Mouse (Mus musculus): ENCODE results near the gene Gm45062. TPM values are rescaled to one million over a fixed set of nuclear protein-coding genes. Genes with fewer than 3 reads are reported as not detected.
A peak's percentile ranks its signal among the peaks of the same experiment; 100 is the strongest.

Gm45062 gene
- polyA plus RNA-seq, 1 experiment from 2014 or later, result 20.3 TPM

DNA sequence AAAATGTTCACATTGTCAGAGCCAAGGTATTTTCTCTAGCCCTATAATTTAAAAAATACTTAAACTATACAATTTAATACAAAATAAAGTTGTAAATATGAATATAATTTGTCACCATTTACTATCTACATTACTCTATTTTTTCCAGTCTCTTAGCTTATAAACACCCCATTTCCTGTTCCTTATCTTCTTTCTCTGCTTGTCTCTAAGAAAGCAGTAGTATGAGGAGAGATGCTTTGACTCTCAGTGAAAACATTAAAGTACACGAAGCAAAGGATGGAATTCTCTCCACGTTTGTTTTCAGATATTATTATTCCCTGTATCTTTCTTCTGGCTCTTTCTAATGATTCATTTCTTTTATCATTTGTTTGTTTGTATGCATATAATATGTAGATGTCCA lies 99.0 kb downstream of the Gm45062 start:
- no peak overlapping the region for H3K27ac ChIP-seq
- no peaks in the 10 kb centered on the region for H3K27me3 ChIP-seq (replicated peaks)
- H3K9me3 ChIP-seq, result no peaks in the 10 kb centered on the region
- H3K4me1 ChIP-seq, result peaks cover 17% of the 10 kb centered on the region
- H3K4me2 ChIP-seq (replicated peaks), result no peak overlapping the region
- H3K36me3 ChIP-seq, result no peaks in the 10 kb centered on the region
- 83% methylated on average over 2 of the region's 2 CpGs for WGBS
- no peak overlapping the region for H3K4me3 ChIP-seq
- H3K9ac ChIP-seq, result no peak overlapping the region
- ATAC-seq (ENCODE audit: low FRiP score, low read depth), result no peak

- Histone ChIP-seq H3K27me3 (replicated peaks) (no peaks in the 10 kb centered on the region), H3K9me3 (no peaks in the 10 kb centered on the region), H3K36me3 (no peaks in the 10 kb centered on the region), H3K4me2 (replicated peaks) (no peak overlapping the region), H3K27ac (no peak overlapping the region), H3K9ac (no peak overlapping the region), H3K4me3 (no peak overlapping the region), H3K4me1 (peaks cover 12% of the 10 kb centered on the region)
- WGBS, result 66% methylated on average over 2 of the region's 2 CpGs
- no peak for ATAC-seq (ENCODE audit: low FRiP score, low read depth)
Measured at GRCm38 (mm10) chr6:8358782-8359181, 99.5 kb downstream of the Gm45062 start.

DNA sequence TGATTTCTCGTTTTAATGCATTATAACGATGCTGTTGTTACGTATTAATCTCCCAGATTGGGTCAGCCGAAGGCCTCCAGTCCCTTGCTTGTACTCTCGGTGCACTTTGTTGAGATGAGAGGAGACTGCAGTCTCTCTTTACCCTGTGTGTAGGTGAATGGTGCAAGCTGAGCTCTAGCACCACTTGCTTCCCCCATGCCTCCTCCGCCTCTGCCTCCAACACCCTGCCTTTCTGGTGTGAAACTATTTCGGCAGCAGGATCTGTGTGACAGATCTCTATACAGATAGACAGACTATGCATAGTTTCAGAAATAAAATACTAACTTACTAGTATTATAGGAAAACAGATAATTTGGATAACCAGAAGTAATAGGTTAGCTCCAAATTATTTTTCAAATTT lies 101.6 kb downstream of the Gm45062 start:
- H3K9me3 ChIP-seq, result no peaks in the 10 kb centered on the region
- 84% methylated on average over 7 of the region's 7 CpGs for WGBS
- H3K9ac ChIP-seq, result no peak overlapping the region
- ATAC-seq (ENCODE audit: low FRiP score, low read depth), result no peak
- H3K4me2 ChIP-seq (replicated peaks), result no peak overlapping the region
- H3K4me3 ChIP-seq, result no peak overlapping the region
- no peaks in the 10 kb centered on the region for H3K4me1 ChIP-seq
- no peaks in the 10 kb centered on the region for H3K27me3 ChIP-seq (replicated peaks)
- H3K27ac ChIP-seq, result no peak overlapping the region
- no peaks in the 10 kb centered on the region for H3K36me3 ChIP-seq

DNA sequence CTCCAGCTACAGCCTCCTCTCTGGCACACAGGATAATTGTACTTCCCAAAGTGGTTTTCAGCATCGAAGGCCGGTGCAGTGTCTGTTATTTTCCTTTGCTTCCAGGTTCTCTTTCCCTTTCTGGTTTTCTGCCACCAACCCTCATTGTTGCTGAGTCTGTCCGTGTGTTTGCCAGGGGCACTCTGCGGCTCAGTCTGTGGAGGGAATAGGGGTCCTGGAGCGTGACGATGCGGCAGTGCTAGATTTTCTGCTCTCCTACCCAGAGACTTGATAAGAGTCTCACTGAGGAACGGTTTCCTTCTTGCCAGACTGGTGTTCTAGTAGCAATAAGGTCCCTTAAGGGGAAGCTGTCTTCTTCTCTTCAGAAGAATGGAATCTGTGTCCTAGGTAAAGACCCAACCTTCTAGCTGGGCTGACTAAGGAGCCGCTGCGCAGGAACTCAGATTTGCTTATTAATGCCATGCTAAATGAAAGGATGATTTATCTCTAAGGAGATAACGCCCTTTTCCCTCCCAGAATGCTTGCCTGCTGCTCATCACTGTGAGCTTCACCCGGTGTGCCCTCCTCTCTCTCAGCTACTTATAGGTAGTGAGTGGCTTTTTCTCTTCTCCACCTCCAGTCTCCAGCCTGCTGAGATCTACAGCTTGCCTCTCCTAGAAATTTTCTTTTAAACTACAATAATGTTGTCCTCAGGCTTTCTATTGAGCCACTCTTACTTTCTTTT lies 104.9 kb downstream of the Gm45062 start:
- Histone ChIP-seq H3K36me3 (no peaks in the 10 kb centered on the region), H3K9me3 (no peaks in the 10 kb centered on the region), H3K27ac (no peak overlapping the region), H3K4me1 (no peaks in the 10 kb centered on the region), H3K27me3 (replicated peaks) (no peaks in the 10 kb centered on the region), H3K9ac (no peak overlapping the region), H3K4me2 (replicated peaks) (no peak overlapping the region), H3K4me3 (no peak overlapping the region)
- WGBS, result 76% methylated on average over 12 of the region's 12 CpGs
- no peak for ATAC-seq (ENCODE audit: low FRiP score, low read depth)

DNA sequence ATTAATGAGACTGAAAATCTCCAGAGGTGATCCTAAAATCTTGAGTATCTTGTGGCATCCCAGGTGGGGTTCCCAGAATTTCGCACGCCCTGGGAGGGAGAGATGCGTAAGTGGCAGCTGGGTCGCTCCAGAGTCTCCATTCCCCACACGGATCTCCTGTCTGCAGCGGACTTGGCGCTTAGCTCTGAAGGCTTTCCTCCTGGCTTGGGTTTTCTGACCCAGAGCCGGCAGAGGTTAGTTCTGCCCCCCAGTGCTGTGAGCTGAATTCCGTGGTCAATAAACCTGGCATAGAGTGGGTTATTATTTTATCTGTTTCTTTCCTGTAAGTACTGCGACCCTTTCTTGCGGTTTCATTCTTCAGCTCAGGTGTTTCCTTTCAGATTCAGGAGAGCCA lies 105.5 kb downstream of the Gm45062 start:
- WGBS, result 89% methylated on average over 11 of the region's 11 CpGs
- Histone ChIP-seq H3K4me1 (no peaks in the 10 kb centered on the region), H3K36me3 (no peaks in the 10 kb centered on the region), H3K4me2 (replicated peaks) (no peak overlapping the region), H3K9ac (no peak overlapping the region), H3K4me3 (no peak overlapping the region), H3K9me3 (no peaks in the 10 kb centered on the region), H3K27ac (no peak overlapping the region), H3K27me3 (replicated peaks) (no peaks in the 10 kb centered on the region)
- ATAC-seq (ENCODE audit: low FRiP score, low read depth), result no peak

GRCm38 (mm10) chr6:8367675-8368074 lies 108.4 kb downstream of the Gm45062 start:
- no peaks in the 10 kb centered on the region for H3K4me1 ChIP-seq
- H3K27ac ChIP-seq, result no peak overlapping the region
- H3K27me3 ChIP-seq (replicated peaks), result no peaks in the 10 kb centered on the region
- no peak; the same call in 1 of the 2 replicates for ATAC-seq (ENCODE audit: low FRiP score, low read depth)
- H3K9ac ChIP-seq, result no peak overlapping the region
- H3K4me3 ChIP-seq, result no peak overlapping the region
- no peak overlapping the region for H3K4me2 ChIP-seq (replicated peaks)
- no peaks in the 10 kb centered on the region for H3K9me3 ChIP-seq
- no peaks in the 10 kb centered on the region for H3K36me3 ChIP-seq
- 92% methylated on average over 4 of the region's 4 CpGs for WGBS

GRCm38 (mm10) chr6:8368198-8368864 lies 109.1 kb downstream of the Gm45062 start:
- ATAC-seq (ENCODE audit: low FRiP score, low read depth), result peak; percentile 67; the same call in 1 of the 2 replicates
- Histone ChIP-seq H3K9me3 (no peaks in the 10 kb centered on the region), H3K4me1 (no peaks in the 10 kb centered on the region), H3K4me2 (replicated peaks) (no peak overlapping the region), H3K27me3 (replicated peaks) (no peaks in the 10 kb centered on the region), H3K9ac (no peak overlapping the region), H3K27ac (no peak overlapping the region), H3K4me3 (no peak overlapping the region), H3K36me3 (no peaks in the 10 kb centered on the region)
- WGBS, result 46% methylated on average over 2 of the region's 2 CpGs

GRCm38 (mm10) chr6:8370624-8371023 lies 111.4 kb downstream of the Gm45062 start:
- Histone ChIP-seq H3K27me3 (replicated peaks) (no peaks in the 10 kb centered on the region), H3K4me3 (no peak overlapping the region), H3K9me3 (no peaks in the 10 kb centered on the region), H3K4me1 (no peaks in the 10 kb centered on the region), H3K4me2 (replicated peaks) (no peak overlapping the region), H3K36me3 (no peaks in the 10 kb centered on the region), H3K27ac (no peak overlapping the region), H3K9ac (no peak overlapping the region)
- ATAC-seq (ENCODE audit: low FRiP score, low read depth), result no peak
- WGBS, result 85% methylated on average over 3 of the region's 3 CpGs

GRCm38 (mm10) chr6:8373051-8373450 lies 113.8 kb downstream of the Gm45062 start:
- WGBS, result 63% methylated on average over 2 of the region's 2 CpGs
- Histone ChIP-seq H3K27me3 (replicated peaks) (no peaks in the 10 kb centered on the region), H3K9me3 (no peaks in the 10 kb centered on the region), H3K36me3 (peaks cover 6% of the 10 kb centered on the region; the same call in 1 of the 2 replicates), H3K4me3 (no peak overlapping the region), H3K9ac (no peak overlapping the region), H3K4me1 (no peaks in the 10 kb centered on the region), H3K27ac (no peak overlapping the region), H3K4me2 (replicated peaks) (no peak overlapping the region)
- ATAC-seq (ENCODE audit: low FRiP score, low read depth), result no peak

DNA sequence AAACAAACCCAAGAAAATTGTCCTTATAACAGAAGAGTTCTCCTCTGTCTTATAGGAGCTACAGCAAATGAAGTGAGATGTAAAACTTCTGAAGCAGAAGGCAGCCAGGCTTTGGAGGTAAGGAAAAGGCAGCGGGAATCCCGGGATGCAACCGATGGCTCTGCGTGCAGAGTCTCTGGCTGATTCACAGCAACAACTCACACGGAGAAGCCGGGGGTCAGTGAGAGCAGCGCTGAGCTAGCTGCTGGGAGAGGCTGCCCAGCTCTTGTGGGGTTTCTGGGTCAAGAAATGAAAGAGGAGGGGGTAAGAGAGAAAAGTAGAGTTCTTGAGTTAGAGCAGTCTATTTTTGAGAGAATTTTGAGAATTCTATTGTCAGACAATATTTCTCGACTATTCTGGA lies 114.6 kb downstream of the Gm45062 start:
- 50% methylated on average over 8 of the region's 8 CpGs for WGBS
- H3K4me2 ChIP-seq (replicated peaks), result no peak overlapping the region
- no peaks in the 10 kb centered on the region for H3K4me1 ChIP-seq

GRCm38 (mm10) chr6:8374290-8374689 lies 115.0 kb downstream of the Gm45062 start:
- Histone ChIP-seq H3K36me3 (peaks cover 9% of the 10 kb centered on the region; the same call in 1 of the 2 replicates), H3K4me1 (no peaks in the 10 kb centered on the region), H3K27ac (no peak overlapping the region), H3K9me3 (no peaks in the 10 kb centered on the region), H3K27me3 (replicated peaks) (no peaks in the 10 kb centered on the region), H3K4me2 (replicated peaks) (no peak overlapping the region), H3K4me3 (no peak overlapping the region), H3K9ac (no peak overlapping the region)
- no peak for ATAC-seq (ENCODE audit: low FRiP score, low read depth)
- WGBS, result 85% methylated on average over 6 of the region's 6 CpGs

More for the DNA sequence above, 114.6 kb downstream of the Gm45062 start:
- H3K36me3 ChIP-seq, result peaks cover 9% of the 10 kb centered on the region; the same call in 1 of the 2 replicates
- no peak overlapping the region for H3K9ac ChIP-seq
- H3K9me3 ChIP-seq, result no peaks in the 10 kb centered on the region
- H3K4me3 ChIP-seq, result no peak overlapping the region
- no peak for ATAC-seq (ENCODE audit: low FRiP score, low read depth)
- no peaks in the 10 kb centered on the region for H3K27me3 ChIP-seq (replicated peaks)
- no peak overlapping the region for H3K27ac ChIP-seq

DNA sequence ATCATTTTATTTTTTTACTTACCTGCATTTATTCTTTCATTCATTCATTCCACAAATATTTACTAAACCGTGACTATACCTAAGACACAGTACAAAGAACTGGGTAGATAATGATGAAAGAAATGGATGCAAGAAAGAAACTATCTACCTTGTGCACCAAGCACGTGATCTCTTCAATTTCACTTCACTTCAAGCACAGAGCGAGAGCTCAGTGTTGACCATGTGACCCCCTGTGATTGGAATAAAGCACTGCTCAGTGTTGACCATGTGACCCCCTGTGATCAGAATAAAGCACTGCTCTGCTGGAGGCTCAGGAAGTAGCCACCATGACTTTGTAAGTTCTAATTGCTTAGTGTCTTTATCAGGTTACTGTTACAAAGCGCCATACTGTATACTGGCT lies 115.5 kb downstream of the Gm45062 start:
- no peaks in the 10 kb centered on the region for H3K9me3 ChIP-seq
- no peak overlapping the region for H3K9ac ChIP-seq
- H3K4me2 ChIP-seq (replicated peaks), result no peak overlapping the region
- no peaks in the 10 kb centered on the region for H3K4me1 ChIP-seq
- ATAC-seq (ENCODE audit: low FRiP score, low read depth), result no peak
- H3K36me3 ChIP-seq, result peaks cover 9% of the 10 kb centered on the region; the same call in 1 of the 2 replicates
- H3K27ac ChIP-seq, result no peak overlapping the region
- H3K4me3 ChIP-seq, result no peak overlapping the region
- no peaks in the 10 kb centered on the region for H3K27me3 ChIP-seq (replicated peaks)
- 83% methylated on average over 4 of the region's 4 CpGs for WGBS

All from neural tube, embryonic 12.5 days (tissue).